Mouse (Mus musculus) C2C12 (cell line): Measurements from ENCODE around the gene Osbpl8. TPM values are rescaled to one million over a fixed set of nuclear protein-coding genes. Genes with fewer than 3 reads are reported as not detected.

ENCODE experiments used
- H3K27me3 ChIP-seq: one replicate; pipeline ENCODE4 v1.6.1; 2011; ENCODE audit not compliant: control insufficient read depth, insufficient read depth, insufficient read length
- H3K36me3 ChIP-seq: one replicate; pipeline ENCODE4 v1.6.1; 2011; ENCODE audit not compliant: control insufficient read depth, insufficient read depth
- H3K4me3 ChIP-seq: one replicate; pipeline ENCODE4 v1.5.1; 2011; ENCODE audit warnings: mild to moderate bottlenecking, control low read depth; ENCODE audit not compliant: poor library complexity, insufficient read depth, severe bottlenecking
- H3K79me2 ChIP-seq: one replicate; pipeline ENCODE4 v1.6.1; 2011; ENCODE audit not compliant: control insufficient read depth, insufficient read depth
- H3K79me3 ChIP-seq: one replicate; pipeline ENCODE4 v1.6.1; 2011; ENCODE audit warnings: low read depth, control low read depth
- H3ac ChIP-seq: one replicate; pipeline ENCODE3; 2011; ENCODE audit warnings: low read depth; ENCODE audit not compliant: control insufficient read depth, insufficient read length
- CEBPB ChIP-seq: IDR thresholded peaks from one replicate; pipeline ENCODE4 v1.6.1; 2011; ENCODE audit warnings: low read depth, mild to moderate bottlenecking, control low read depth, moderate library complexity
- CTCF ChIP-seq: IDR thresholded peaks from one replicate; pipeline ENCODE4 v1.5.1; 2011; ENCODE audit not compliant: control insufficient read depth, insufficient read depth, insufficient read length
- FOSL1 ChIP-seq: IDR thresholded peaks from one replicate; pipeline ENCODE4 v1.8.0; 2011; ENCODE audit warnings: mild to moderate bottlenecking, low read length; ENCODE audit not compliant: poor library complexity, insufficient read depth, severe bottlenecking
- MAX ChIP-seq: IDR thresholded peaks from one replicate; pipeline ENCODE4 v1.6.1; 2011; ENCODE audit warnings: mild to moderate bottlenecking, control low read depth
- MYOD1 ChIP-seq: IDR thresholded peaks from one replicate; pipeline ENCODE4 v1.6.1; 2011; ENCODE audit warnings: low read depth; ENCODE audit not compliant: control insufficient read depth, insufficient read length
- MYOG ChIP-seq: IDR thresholded peaks from one replicate; pipeline ENCODE4 v1.6.1; 2011; ENCODE audit not compliant: control insufficient read depth, insufficient read length; ENCODE audit errors: extremely low read depth
- USF1 ChIP-seq: IDR thresholded peaks from one replicate; pipeline ENCODE4 v1.6.1; 2011; ENCODE audit warnings: low read depth, mild to moderate bottlenecking, control low read depth, moderate library complexity
- polyA plus RNA-seq: library from polyadenylated mRNA; unstranded; fragments of >200 nt; fragmentation: generic; extraction: Trizol; gene quantifications from one replicate; pipeline ENCODE4 v1.2.1, GENCODE M21; 2012; ENCODE audit warnings: missing spikeins

The Osbpl8 gene
- polyA plus RNA-seq, 1 experiment, result 2.8 TPM

GRCm38 (mm10) chr10:111201120-111201519 is 36.6 kb downstream of the Osbpl8 start:
- Histone ChIP-seq H3K79me2 (peaks cover 7% of the 10 kb centered on the region), H3K27me3 (no peaks in the 10 kb centered on the region), H3K36me3 (peaks cover 4% of the 10 kb centered on the region), H3ac (no peak overlapping the region), H3K79me3 (peaks cover 7% of the 10 kb centered on the region), H3K4me3 (no peak overlapping the region)
- TF ChIP-seq CEBPB, result no peak
- no peak for TF ChIP-seq MAX
- no peak for TF ChIP-seq FOSL1

GRCm38 (mm10) chr10:111201666-111202065 is 37.1 kb downstream of the Osbpl8 start:
- no peaks in the 10 kb centered on the region for H3K27me3 ChIP-seq
- H3K79me3 ChIP-seq, result peaks cover 7% of the 10 kb centered on the region
- H3ac ChIP-seq, result no peak overlapping the region
- H3K79me2 ChIP-seq, result peaks cover 7% of the 10 kb centered on the region
- TF ChIP-seq MYOD1, result no peak
- peaks cover 4% of the 10 kb centered on the region for H3K36me3 ChIP-seq
- no peak overlapping the region for H3K4me3 ChIP-seq

GRCm38 (mm10) chr10:111204089-111204488 is 39.5 kb downstream of the Osbpl8 start:
- H3K36me3 ChIP-seq, result peaks cover 4% of the 10 kb centered on the region
- no peaks in the 10 kb centered on the region for H3K27me3 ChIP-seq
- H3K4me3 ChIP-seq, result no peak overlapping the region
- H3ac ChIP-seq, result no peak overlapping the region
- peaks cover 5% of the 10 kb centered on the region for H3K79me3 ChIP-seq
- TF ChIP-seq USF1, result no peak
- TF ChIP-seq MAX, result no peak
- no peak for TF ChIP-seq CTCF
- TF ChIP-seq MYOD1, result no peak
- TF ChIP-seq FOSL1, result no peak
- no peak for TF ChIP-seq MYOG
- TF ChIP-seq CEBPB, result no peak
- H3K79me2 ChIP-seq, result no peaks in the 10 kb centered on the region

GRCm38 (mm10) chr10:111205421-111205820 is 40.9 kb downstream of the Osbpl8 start:
- H3ac ChIP-seq, result no peak overlapping the region
- peaks cover 2% of the 10 kb centered on the region for H3K79me3 ChIP-seq
- no peak overlapping the region for H3K4me3 ChIP-seq
- H3K79me2 ChIP-seq, result no peaks in the 10 kb centered on the region
- H3K27me3 ChIP-seq, result no peaks in the 10 kb centered on the region
- TF ChIP-seq MAX, result no peak
- no peak for TF ChIP-seq USF1
- no peak for TF ChIP-seq FOSL1
- no peak for TF ChIP-seq MYOD1
- TF ChIP-seq CTCF, result no peak
- TF ChIP-seq MYOG, result no peak
- TF ChIP-seq CEBPB, result no peak
- peaks cover 4% of the 10 kb centered on the region for H3K36me3 ChIP-seq

- Histone ChIP-seq H3K79me2 (peaks cover 1% of the 10 kb centered on the region), H3K27me3 (no peaks in the 10 kb centered on the region), H3ac (no peak overlapping the region), H3K36me3 (peaks cover 4% of the 10 kb centered on the region), H3K79me3 (peaks cover 2% of the 10 kb centered on the region), H3K4me3 (no peak overlapping the region)
- TF ChIP-seq FOSL1 (no peak), MYOG (no peak), USF1 (no peak)
These were observed 42.8 kb downstream of the Osbpl8 start for GRCm38 (mm10) chr10:111207386-111207785.

GRCm38 (mm10) chr10:111214084-111214483 is 49.5 kb downstream of the Osbpl8 start:
- no peaks in the 10 kb centered on the region for H3K79me3 ChIP-seq
- no peak for TF ChIP-seq MYOD1
- no peak for TF ChIP-seq CTCF
- no peak for TF ChIP-seq USF1
- no peaks in the 10 kb centered on the region for H3K27me3 ChIP-seq
- peaks cover 7% of the 10 kb centered on the region for H3K79me2 ChIP-seq
- H3K4me3 ChIP-seq, result no peak overlapping the region
- H3ac ChIP-seq, result no peak overlapping the region
- H3K36me3 ChIP-seq, result no peaks in the 10 kb centered on the region
